Mouse (Mus musculus) layer of hippocampus, adult 18-20 months (tissue): ENCODE measurements around the gene Spata2l. TPM values are rescaled to one million over a fixed set of nuclear protein-coding genes. Genes with fewer than 3 reads are reported as not detected.
A peak's percentile ranks its signal among the peaks of the same experiment; 100 is the strongest.
"Not testable (repeated sequence)": the region's sequence is repeated elsewhere in the genome, so short reads cannot be mapped to it uniquely, and the experiment has no call there.

Source experiments
- DNase-seq, 2 experiments: peaks; one replicate each; pipeline ENCODE4 v3.0.0; 2022; ENCODE audit warnings: low spot score in 2 of 2
- total RNA-seq, 2 experiments: library from RNA; stranded (reverse); gene quantifications; 2 replicates each; pipeline ENCODE4 v1.2.3; 2021

Gene Spata2l
- total RNA-seq, 2 experiments from 2014 or later = 75.1 to 75.8 TPM

DNA sequence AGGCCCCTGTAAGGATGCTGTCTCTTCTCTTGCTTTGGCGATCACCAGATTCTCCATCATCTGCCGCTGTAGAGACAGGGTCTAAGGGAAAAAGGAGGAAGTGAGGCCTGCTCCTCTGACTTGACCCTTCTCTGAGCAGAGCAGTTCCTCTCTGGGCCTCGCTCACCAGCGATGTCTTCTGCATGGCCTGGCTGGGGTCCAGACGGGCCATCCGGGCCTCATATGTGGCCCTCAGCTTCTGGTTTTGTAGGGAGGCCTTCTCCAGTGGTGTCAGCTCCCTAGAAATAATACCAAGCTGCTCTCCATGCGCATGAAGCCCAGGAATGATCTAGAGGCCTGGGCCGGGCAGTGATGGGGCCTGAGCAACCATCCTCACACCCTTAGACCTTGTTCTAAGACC, 12.6 kb upstream of the Spata2l start:
- DNase-seq = no peak

DNA sequence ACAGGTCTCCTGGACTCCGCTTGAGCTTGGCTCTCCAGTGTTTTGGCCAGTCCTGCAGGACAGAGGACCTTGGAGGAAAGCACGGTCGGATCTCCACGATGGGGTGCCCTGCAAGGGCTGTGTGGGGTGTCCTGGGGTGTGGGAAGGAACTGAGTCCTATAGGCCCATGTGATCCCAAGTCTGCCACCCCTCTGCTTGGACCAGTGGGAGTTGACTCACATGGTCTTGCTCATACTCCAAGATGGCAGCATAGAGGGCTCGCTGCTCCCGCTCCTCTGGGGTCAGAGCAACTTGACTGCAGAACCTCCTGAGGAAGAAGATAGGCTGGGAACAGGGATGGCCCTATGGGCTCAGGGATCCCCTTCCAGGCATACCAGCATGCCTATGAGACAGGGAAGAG, 11.7 kb upstream of the Spata2l start:
- DNase-seq = no peak

DNA sequence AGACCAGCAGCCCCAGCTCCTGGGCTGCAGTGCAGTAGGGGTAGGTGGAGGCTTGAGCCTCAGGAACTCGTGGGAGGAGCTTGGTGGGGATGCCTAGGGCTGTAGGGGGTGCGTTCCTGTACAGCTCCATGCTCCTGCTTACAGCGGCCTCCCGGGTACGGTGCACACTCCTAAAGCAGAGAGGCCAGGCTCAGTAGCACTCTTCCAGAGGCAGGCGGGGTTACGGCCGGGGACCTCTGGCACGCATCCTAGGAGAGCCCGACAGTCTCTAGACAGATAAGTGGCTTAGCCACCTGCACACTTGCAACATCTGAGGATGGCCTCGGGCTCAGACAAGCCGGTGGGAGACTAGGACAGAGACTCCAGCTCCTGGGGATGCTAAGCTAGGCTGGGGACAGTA, 9.5 kb upstream of the Spata2l start:
- no peak for DNase-seq

DNA sequence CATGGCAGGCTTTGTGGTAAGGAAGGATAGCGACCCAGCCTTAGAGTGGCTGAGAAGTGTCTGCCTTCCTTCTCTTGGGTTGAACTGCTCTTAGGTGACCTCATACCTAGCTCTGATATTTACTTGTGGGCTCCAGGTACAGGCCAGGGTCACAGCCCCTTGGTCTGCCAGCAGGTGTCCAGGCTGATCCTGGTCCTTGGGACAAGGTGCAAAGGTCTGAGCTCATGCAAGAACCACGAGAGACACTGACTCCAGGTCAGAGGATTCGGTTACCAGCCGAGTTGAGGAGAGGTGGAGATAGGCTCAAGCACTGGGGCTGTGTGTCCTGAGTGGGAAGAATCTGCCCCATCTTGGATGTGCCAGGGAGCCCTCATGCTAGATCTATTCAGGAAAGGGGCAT, 8.3 kb upstream of the Spata2l start:
- DNase-seq = no peak

DNA sequence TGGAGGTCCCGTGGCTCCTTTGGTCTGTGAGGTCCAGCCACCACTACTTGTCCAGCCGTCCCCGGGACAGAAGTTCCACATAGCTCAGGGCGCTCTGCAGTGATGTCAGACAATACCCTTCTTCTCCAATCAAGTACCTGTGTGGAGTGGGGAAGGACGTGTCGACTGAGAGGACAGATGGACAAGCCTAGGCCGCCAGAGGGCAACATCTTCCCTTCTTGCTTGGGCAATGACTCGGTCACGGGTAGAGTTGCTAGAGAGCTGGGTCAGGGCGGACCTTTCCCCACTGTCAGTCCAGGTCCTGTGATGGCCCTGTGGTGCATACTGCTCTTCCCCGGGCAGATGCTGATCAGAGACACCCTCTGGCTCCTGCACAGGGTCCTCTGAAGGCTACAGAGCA, 7.0 kb upstream of the Spata2l start:
- DNase-seq = no peak

DNA sequence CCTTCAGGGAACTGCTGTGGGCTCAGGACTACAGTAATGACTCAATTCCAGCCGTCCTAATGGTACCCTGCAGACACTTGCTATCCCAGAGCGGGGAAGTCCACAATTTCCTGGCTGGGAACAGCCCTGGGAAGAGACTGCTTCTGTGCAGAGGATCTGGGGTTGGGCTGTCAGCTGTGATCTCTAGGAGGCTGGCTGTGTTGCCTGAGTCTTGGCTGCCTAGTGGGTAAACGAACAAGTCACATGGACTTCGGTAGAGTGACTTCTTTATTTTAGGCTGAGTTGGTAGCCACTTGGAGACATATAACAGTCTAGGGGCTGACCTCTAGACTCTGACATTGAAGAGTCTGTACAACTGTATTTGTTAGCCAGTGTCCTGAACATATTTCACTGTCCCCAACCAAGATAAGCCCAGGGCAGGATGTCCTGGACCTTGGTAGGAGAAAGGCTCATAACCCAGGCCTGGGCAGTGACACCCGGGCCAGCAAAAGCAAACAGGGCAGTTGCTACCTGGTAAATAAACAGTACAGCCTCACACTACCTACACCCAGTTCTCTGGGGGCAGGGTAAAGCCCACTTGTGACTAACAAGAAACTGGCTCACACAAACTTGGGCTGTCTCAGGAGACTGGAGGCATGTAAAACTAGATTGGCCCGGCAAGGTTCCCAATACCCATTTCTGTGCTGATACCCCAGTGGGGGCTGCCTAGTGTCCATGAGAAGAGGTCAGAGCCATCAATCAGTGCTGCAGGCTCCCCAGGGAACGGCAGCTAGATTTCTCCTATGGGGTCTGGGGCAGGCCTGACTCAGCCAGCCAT, 6.3 kb upstream of the Spata2l start:
- DNase-seq = no peak

DNA sequence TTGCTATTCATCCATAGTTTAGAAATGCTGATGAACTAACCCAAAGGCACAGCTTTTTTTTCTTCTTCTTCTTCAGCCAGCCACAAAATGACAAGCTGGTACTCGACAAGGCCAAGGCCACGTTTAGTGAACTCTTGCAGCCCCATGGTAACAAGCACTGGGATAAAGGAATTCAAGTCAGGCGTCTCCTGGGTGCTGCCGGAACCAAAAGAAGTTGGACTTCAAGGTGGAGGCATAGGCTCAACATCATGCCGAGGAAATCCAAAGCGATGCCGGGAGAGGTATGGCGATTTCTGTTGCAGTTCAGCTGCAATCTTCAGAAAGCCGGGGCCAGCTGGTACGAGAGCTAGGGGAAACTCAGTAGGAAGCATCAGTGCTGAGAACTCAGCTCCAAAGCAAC, 3.4 kb upstream of the Spata2l start:
- DNase-seq = no peak

DNA sequence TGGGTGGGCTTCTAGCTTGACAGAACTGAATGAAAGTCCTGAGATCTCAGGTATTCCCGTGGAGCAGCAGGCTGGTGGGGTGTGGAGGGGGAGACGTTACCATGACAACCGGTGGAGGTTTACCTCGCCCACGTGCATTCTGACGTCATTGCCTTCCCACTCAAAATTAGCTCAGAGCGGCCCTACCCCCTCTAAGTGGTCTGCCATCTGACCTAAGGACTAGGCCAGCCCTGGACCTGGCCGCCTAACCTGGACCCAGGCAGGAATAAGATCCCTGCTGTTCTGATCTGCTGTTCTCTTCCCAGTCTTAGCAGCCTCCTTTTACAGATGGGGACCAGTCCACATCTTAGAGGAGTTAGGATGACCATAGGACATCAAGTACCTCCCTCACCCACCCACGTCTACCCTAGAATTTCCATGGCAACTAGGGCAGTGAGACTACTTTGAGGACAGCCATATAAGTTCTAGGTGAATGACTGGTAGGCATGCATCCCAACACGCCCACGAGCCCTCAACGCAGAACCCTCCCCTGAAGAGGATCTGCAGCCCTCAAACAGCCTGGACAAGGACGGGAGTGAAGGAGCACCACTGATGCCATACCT, 1.0 kb downstream of the Spata2l start:
- DNase-seq = peak; percentile 84 to 91

DNA sequence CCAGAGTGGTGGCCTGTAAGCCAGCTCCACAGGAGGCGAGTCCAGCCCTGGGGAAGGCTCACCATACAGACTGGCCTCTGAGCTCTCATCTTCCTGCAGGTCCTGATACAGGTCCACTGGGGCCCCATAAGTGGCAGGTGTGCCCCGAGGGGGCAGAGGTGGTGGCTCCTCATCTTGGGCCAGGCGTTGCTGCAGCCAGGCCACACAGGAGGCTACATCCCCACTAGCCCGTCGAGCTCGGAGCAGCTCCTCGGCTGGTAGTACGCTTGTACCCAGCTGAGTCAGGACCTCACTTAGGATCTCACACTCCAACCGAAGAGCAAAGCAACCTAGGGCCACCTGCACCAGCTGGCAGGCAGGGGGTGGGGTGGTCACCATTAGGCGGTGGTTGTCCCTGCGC, 2.3 kb downstream of the Spata2l start:
- DNase-seq = peak in 1 of 2 experiments; percentile 39

DNA sequence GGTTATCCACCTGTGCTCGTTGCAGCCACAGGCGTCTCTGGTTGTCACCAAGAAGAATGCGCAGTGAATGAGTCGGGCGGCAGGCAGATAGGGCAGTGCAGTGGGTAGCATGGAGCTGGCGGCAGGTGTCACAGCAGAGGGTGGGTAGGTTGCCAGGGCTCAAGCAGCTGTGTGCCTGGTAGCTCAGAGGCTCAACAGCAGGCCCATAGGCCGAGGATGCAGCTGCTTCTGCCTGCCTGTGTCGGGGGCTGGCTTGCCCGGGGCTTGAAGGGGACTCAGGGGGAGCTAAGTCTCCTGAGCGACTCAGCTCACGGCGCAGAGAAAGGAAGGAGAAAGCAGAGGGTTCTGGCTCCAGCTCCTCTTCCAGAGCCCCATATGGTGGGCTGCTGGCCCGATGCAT, 2.7 kb downstream of the Spata2l start:
- peak in 1 of 2 experiments; percentile 31 for DNase-seq

DNA sequence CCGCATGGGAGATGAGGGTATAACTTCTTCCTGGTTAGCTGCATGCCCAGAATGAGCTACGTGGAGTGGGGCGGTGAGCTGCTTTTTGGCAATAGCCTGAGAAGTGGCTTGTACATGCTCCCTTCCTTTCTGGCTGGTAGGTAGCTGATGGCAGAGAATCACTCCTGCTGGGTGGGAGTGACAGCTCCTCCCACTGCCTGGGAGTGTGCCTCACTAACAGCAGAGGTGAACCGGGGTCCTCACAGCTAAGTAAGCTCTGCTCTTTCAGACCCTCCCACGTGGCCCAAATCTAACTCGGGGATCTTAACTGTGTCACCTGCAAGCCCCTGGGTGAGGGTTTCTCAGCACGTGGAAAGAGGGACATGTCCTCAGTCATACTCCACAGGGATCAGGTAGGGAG, 3.5 kb downstream of the Spata2l start:
- DNase-seq = peak in 1 of 2 experiments; percentile 41

DNA sequence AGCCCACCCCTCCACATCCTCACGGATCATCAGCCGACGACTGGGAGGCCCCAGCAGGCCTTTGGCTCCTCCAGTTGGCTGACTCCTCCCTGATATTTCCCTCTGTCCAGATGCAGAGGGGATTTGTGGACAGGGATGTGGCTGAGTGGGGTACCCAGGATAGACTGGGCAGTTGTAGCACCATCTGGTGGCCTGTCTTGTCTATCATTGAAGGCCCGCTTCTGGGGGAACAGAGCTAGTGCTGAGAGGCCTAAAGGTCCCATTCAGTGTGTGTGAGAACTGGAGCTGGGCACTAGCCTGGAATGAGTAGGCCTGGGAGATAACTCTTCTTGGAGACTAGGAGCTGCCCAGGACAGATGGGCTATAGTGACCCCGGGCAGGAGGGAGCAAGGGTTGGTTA, 4.3 kb downstream of the Spata2l start:
- DNase-seq = peak in 1 of 2 experiments; percentile 54

DNA sequence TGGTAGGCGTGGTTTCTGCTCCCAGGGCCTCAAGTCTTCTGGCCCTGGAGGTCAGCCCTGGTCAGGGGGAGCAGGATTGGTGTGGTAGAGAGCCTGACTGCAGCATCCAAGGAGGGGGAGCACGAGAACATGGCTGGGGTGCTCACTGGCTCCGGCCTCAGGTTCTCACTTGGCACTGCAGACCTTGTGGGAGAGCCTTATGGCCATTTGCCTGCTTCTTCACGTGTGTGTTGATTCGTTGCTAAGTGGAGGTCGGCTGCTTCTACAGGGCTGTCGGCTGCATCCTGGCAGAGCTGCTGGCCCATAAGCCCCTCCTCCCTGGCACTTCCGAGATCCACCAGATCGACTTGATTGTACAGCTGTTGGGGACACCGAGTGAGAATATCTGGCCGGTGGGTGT, 5.7 kb downstream of the Spata2l start:
- DNase-seq = not testable (repeated sequence)

DNA sequence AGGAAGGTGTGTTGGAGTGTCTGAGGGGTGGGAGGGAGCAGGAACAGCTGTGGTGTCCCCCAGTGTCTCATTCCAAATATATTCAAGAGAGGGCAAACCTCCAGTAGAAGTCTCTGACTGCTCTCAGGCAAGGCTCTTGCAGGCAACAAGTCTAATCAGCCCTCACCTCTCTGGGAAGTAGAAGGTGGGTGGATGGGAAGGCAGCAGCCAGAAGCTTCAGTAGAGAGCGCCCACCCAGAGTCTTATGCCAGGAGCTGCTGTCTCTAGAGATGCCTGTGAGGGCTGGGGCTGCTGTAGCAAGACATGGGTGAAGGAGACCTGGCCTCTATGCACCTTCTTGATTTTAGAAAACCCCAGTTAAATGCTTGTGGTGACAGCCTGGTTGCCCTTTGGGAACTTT, 7.6 kb downstream of the Spata2l start:
- no peak for DNase-seq

DNA sequence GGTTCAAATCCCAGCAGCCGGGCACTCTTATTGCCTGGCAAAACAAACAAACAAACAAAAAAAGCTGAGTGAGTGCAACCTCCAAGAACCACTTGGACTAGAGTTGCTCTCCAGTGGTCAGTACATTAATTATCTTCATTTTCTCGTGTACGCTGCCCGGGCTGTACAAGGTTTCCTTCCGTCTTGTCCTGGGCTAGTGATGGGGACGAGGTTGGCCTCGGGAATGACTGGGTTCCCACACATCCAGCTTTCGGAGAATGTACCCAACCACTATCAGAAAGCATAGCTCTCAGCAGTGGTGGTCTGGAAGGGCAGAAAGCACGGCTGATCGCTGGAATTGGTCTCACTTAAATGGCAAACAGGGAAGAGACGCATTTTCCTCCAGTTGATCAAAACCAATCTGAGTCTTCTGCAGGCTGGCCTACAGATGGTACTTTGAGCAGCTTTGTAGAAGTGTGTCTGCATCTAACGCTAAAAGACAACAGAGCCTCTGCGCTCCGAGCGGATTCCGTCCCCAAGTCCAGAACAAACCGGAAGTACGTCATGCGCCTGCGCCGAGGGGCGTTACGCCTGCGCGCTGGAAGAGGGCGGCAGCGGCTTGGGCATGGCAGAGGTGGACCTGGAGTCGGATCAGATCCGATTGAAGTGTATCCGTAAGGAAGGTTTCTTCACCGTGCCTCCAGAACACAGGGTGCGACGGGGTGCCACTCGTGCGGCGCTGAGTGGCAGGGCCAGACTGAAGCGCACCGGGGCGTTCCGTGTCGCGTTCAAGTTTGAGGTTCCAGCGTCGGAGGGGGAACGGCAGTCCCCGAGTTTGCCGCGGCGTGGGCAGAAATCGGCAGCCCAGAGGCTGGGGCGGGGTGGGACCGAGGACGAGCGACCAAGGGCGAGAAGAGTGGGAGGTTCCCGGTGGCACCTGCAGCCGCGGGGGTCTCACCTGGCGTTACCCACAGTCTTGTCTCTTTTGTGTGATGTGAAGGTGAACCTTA, 11.5 kb downstream of the Spata2l start, which contains the start of gene Cdk10:
Gene Cdk10, plus strand, starts transcription at position 565 of the 989 bp plus-strand sequence.
- peak; percentile 92 to 95 for DNase-seq

DNA sequence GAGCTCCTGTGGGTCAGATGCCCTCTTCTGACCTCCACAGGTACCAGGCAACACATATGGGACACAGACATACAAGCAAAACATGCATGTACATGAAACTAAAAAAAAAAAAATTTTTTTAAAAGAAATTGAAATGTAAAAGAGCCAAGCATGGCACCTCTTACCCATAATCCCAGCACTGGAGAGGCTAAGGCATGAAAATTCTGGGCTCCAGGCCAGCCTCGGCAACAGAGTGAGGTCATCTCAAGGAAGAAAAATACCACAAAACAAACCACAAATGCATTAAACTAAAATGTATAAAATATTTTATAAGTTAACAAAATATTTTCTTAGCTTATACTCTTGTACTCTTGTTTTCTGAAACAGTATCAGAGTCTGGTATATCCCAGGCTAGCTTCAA, 15.1 kb downstream of the Spata2l start:
- no peak for DNase-seq

DNA sequence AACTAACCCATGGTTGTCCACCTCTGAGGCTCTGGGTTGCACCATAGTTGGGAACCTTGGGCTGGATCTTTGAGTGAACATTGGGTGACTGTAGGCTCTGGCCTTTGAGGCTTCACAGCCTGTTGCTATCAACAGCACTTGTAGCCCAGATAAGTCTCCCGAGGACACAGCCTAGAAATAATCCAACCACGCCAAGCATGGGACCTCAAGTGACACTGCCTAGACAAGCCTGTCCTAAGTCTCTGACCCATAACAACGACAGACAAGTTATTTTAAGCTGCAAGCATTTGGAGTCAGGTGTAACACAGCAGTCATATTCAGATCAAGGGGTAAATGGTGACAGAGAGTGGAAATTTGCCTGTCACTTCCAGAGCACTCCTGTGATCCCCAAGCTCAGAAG, 20.6 kb downstream of the Spata2l start:
- DNase-seq = no peak

DNA sequence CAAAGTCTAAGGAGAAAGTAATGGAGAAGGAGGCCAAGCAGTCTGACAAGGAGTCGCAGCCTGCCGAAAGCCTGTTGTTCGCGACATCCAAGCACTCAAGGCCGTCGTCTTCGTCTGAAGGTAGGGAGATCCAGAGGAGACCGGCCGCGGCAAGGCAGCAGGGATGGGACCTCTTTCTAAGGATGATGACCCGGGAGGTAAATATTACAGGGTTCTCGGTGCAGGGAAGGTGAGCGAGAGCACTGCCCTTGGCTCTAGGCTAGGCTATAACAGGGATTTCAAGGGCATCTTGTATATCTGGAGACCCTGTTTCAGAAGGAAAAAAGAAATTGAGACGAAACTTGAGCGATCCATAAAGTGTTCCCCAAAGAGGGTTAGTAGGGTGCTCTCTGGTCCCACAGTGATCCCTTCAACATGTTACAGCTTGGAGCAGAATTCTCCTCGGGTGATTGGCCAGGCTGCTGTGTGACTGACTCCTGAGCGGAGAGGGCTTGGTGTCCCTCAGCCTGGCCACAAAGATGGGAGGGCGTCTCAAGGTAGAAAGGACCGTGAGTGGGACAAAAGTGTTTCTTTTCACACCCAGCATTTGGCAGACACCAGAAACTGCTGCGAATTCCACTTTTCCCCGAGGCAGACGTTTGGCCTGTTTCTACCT, 22.8 kb downstream of the Spata2l start:
- no peak for DNase-seq

DNA sequence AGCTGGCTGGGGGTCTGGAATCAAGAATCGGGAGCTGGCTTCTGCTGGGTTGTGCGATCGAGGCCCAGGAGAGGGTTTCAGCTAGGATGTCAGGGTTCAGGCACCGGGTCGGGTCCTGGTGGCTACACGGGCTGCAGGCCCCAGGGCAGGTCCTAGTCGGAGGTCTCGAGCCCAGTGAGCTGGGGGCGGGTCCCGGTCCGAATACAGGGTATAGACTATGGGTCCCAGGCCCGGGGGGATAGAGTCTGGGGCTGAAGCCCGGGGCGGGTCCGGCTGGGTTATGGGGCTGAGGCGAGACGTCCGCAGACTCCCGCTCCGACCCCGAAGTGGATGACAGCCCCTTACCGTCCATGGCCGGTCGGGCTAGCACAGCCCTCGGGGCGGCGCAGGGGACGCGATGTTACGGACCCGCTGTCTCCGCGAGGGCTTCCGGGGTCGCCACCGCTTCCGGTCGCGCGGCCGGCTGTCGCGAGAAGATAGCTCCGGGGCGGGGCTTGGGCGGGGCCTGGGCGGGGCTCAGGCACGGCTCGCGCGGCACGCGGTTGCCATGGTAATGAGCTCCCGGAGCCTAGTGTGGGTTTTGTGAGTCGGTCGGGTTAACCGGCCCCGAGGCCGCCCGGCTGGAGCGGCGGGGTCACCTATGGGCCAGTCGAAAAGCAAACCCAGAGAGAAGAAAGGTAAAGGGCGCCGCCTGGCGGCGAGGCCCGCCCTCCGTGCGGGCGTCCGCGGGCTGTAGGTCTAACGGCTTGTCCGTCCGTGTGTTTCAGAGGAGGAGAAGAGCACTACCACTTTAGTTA, 23.5 kb downstream of the Spata2l start, which contains the start of the genes Chmp1a and Spata33:
Gene Chmp1a, minus strand, starts transcription at position 443 of the 797 bp plus-strand sequence.
Gene Spata33, plus strand, starts transcription at position 512 of the 797 bp plus-strand sequence.
- peak; percentile 75 to 92 for DNase-seq

DNA sequence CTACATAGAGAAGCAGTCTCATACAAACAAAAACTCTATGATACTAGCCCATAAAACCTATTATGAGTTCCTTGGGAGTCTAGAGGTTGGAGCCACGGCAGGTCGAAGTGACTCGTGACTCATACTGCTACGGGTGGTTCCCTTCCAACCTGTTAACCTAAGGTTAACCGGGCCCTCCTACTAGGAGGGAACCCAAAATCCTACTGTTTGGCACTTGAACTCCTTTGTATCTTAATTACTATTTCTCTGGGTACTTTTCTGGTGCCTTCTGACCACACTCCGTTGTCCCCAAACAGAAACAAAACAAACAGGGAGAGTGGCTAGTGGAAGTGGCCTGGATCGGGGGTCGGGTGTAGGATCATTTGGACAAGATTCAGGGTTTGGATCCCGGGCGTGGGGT, 24.2 kb downstream of the Spata2l start:
- DNase-seq = no peak
